Mouse (Mus musculus): ENCODE results near the gene Gm42957. TPM values are rescaled to one million over a fixed set of nuclear protein-coding genes. Genes with fewer than 3 reads are reported as not detected.

The Gm42957 gene
- polyA plus RNA-seq, 1 experiment: 0.04 TPM

DNA sequence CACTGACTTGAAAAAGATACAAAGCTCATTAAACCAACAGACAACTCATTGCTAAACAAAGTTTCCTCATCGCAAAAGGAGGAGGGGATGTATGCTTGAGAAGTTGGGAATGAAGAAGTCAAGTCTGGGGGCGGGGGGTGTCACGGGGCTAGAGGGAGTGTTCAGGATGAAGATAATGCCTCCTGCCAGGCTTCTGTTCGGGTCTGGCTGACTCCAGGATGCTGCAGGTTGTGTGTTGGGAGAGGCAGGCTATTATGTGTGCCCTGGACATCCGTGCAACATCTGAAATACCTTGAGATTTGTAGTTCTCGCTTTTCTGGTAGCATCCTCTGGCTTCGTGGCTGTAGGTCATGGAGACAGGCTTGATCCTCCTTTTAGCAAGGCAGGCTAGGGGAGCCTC lies 43.2 kb downstream of the Gm42957 start:
- H3K4me3 ChIP-seq: no peak overlapping the region
- TF ChIP-seq USF1 (IDR thresholded peaks at IDR 0.05; ENCODE audit: low read depth) (no peak), REST (IDR thresholded peaks at IDR 0.05; ENCODE audit: insufficient read depth, insufficient read length) (no peak), TCF3 (IDR thresholded peaks at IDR 0.05; ENCODE audit: insufficient read length, low read depth) (no peak), POLR2AphosphoS2 (IDR thresholded peaks at IDR 0.05; ENCODE audit: insufficient read length, low read depth) (no peak), TCF12 (IDR thresholded peaks at IDR 0.05; ENCODE audit: insufficient read depth, poor library complexity, severe bottlenecking) (no peak), POLR2A (IDR thresholded peaks at IDR 0.05; ENCODE audit: insufficient read length, low read depth) (no peak), CEBPB (IDR thresholded peaks at IDR 0.05; ENCODE audit: insufficient read depth, poor library complexity, severe bottlenecking) (no peak), MYOD1 (IDR thresholded peaks at IDR 0.05; ENCODE audit: control insufficient read depth in 1 of 3, insufficient read length in 2 of 3, low read depth in 2 of 3) (no peak)
- H3K36me3 ChIP-seq (ENCODE audit: control insufficient read depth, insufficient read depth): no peaks in the 10 kb centered on the region
- H3K79me2 ChIP-seq (ENCODE audit: control insufficient read depth, insufficient read depth): no peaks in the 10 kb centered on the region
- no peaks in the 10 kb centered on the region for H3K27me3 ChIP-seq (ENCODE audit: control insufficient read depth, insufficient read depth, insufficient read length)
- no peak overlapping the region for H3K4me2 ChIP-seq (ENCODE audit: low read depth)
- no peak overlapping the region for H3ac ChIP-seq (ENCODE audit: control insufficient read depth, insufficient read length)

DNA sequence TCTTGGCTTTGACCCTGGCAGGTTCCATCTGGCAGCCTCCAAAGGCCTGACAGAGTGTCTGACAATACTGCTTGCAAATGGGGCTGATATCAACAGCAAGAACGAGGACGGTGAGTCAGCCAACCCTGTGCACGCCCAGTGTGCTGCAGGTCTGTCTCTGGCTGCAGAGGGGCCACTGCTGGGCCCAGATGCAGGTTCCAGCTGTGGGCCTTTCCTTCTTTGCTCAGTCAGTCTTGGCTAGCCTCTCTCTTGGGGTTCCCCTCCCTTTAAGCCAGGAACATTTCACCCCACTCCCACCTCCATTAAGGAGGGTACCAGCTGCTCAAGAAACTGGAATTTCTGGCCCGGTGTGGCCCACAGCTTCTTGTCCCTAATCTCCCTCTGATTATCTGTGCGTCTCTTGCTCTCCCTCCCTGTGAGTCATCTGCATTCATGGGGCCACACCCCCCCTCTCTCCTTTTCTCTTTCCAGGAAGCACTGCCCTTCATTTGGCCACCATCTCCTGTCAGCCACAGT lies 43.9 kb downstream of the Gm42957 start:
- peak overlapping the region; percentile 71 for H3K4me2 ChIP-seq (ENCODE audit: low read depth)
- no peaks in the 10 kb centered on the region for H3K36me3 ChIP-seq (ENCODE audit: control insufficient read depth, insufficient read depth)
- no peaks in the 10 kb centered on the region for H3K79me2 ChIP-seq (ENCODE audit: control insufficient read depth, insufficient read depth)
- H3ac ChIP-seq (ENCODE audit: control insufficient read depth, insufficient read length): no peak overlapping the region
- no peaks in the 10 kb centered on the region for H3K27me3 ChIP-seq (ENCODE audit: control insufficient read depth, insufficient read depth, insufficient read length)
- H3K4me3 ChIP-seq: no peak overlapping the region
- no peak for TF ChIP-seq MAX (IDR thresholded peaks at IDR 0.05; ENCODE audit: low read depth)
- no peak for TF ChIP-seq POLR2A (IDR thresholded peaks at IDR 0.05; ENCODE audit: insufficient read length, low read depth)
- TF ChIP-seq USF1 (IDR thresholded peaks at IDR 0.05; ENCODE audit: low read depth): no peak
- no peak for TF ChIP-seq REST (IDR thresholded peaks at IDR 0.05; ENCODE audit: insufficient read depth, insufficient read length)
- TF ChIP-seq MYOG (IDR thresholded peaks at IDR 0.05; ENCODE audit: control insufficient read depth in 1 of 3, insufficient read depth in 1 of 3, insufficient read length in 2 of 3, low read depth in 2 of 3): no peak
- TF ChIP-seq CEBPB (IDR thresholded peaks at IDR 0.05; ENCODE audit: insufficient read depth, poor library complexity, severe bottlenecking): no peak
- TF ChIP-seq E2F4 (IDR thresholded peaks at IDR 0.05; ENCODE audit: insufficient read depth): no peak
- no peak for TF ChIP-seq TCF12 (IDR thresholded peaks at IDR 0.05; ENCODE audit: insufficient read depth, poor library complexity, severe bottlenecking)

DNA sequence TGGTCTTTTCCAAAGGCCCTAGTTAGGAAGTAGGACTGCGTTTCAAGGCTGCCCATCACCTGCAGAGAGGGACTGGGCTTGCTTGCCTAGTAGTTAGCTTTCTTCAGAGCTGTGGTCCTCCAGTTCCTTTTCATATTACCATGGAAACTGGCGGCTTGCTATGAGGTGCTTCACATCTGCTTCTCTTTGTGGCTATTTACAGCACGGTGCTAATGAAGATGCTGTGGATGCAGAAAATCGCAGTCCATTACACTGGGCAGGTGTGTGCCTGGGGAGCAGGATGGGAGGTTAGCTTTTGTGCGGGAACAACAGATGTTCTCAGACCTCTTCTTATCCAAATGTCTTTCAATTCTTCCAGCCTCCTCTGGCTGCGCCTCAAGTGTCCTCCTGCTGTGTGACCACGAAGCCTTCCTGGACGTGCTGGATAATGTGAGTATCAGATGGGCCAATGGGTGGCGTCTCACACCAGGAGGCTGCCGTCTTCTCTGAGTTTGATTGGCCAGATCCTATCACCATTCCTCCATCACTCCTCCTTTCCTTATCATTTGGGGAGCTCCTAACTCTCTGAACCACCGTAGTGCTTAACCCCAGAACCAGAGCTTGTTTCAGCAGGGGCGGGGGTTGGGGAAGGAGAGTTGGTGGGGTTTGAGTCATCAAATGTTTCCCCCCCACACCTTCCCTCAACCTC lies 45.1 kb downstream of the Gm42957 start:
- Histone ChIP-seq H3K36me3 (ENCODE audit: control insufficient read depth, insufficient read depth) (no peaks in the 10 kb centered on the region), H3K4me3 (no peak overlapping the region), H3K79me2 (ENCODE audit: control insufficient read depth, insufficient read depth) (no peaks in the 10 kb centered on the region), H3ac (ENCODE audit: control insufficient read depth, insufficient read length) (no peak overlapping the region), H3K4me2 (ENCODE audit: low read depth) (no peak overlapping the region), H3K27me3 (ENCODE audit: control insufficient read depth, insufficient read depth, insufficient read length) (no peaks in the 10 kb centered on the region)
- no peak for TF ChIP-seq MYOD1 (IDR thresholded peaks at IDR 0.05; ENCODE audit: control insufficient read depth in 1 of 3, insufficient read length in 2 of 3, low read depth in 2 of 3)
- no peak for TF ChIP-seq MYOG (IDR thresholded peaks at IDR 0.05; ENCODE audit: control insufficient read depth in 1 of 3, insufficient read depth in 1 of 3, insufficient read length in 2 of 3, low read depth in 2 of 3)
- no peak for TF ChIP-seq SRF (IDR thresholded peaks at IDR 0.05; ENCODE audit: control insufficient read depth, insufficient read length, low read depth)
- TF ChIP-seq E2F4 (IDR thresholded peaks at IDR 0.05; ENCODE audit: insufficient read depth): no peak
- TF ChIP-seq TCF12 (IDR thresholded peaks at IDR 0.05; ENCODE audit: insufficient read depth, poor library complexity, severe bottlenecking): no peak
- no peak for TF ChIP-seq TCF3 (IDR thresholded peaks at IDR 0.05; ENCODE audit: insufficient read length, low read depth)
- no peak for TF ChIP-seq REST (IDR thresholded peaks at IDR 0.05; ENCODE audit: insufficient read depth, insufficient read length)
- no peak for TF ChIP-seq USF1 (IDR thresholded peaks at IDR 0.05; ENCODE audit: low read depth)
- TF ChIP-seq POLR2A (IDR thresholded peaks at IDR 0.05; ENCODE audit: insufficient read length, low read depth): no peak
- no peak for TF ChIP-seq CEBPB (IDR thresholded peaks at IDR 0.05; ENCODE audit: insufficient read depth, poor library complexity, severe bottlenecking)
- no peak for TF ChIP-seq POLR2AphosphoS2 (IDR thresholded peaks at IDR 0.05; ENCODE audit: insufficient read length, low read depth)
- no peak for TF ChIP-seq MAX (IDR thresholded peaks at IDR 0.05; ENCODE audit: low read depth)

DNA sequence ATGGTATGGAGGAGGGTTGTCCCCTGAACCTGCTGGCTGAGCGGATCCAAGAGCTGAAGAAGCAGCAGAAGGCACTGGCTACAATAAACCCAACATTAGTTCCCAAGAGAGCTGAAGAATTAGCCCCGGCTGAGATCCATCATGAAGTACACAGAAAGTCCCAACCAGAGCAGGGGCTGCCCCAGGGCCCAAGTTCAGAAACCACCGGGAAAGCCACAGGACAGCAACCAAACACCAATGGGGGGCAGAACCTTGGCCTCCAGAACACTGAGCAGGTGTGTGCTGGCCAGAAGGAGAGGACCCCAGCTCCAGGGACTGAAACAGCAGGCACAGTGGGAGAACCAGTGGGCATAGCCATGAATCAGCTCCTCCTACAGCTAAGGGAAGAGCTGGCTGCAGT lies 48.2 kb downstream of the Gm42957 start:
- TF ChIP-seq REST (IDR thresholded peaks at IDR 0.05; ENCODE audit: insufficient read depth, insufficient read length): no peak
- Histone ChIP-seq H3K27me3 (ENCODE audit: control insufficient read depth, insufficient read depth, insufficient read length) (no peaks in the 10 kb centered on the region), H3K79me2 (ENCODE audit: control insufficient read depth, insufficient read depth) (no peaks in the 10 kb centered on the region), H3K4me2 (ENCODE audit: low read depth) (no peak overlapping the region), H3K4me3 (no peak overlapping the region), H3ac (ENCODE audit: control insufficient read depth, insufficient read length) (no peak overlapping the region), H3K36me3 (ENCODE audit: control insufficient read depth, insufficient read depth) (no peaks in the 10 kb centered on the region)

DNA sequence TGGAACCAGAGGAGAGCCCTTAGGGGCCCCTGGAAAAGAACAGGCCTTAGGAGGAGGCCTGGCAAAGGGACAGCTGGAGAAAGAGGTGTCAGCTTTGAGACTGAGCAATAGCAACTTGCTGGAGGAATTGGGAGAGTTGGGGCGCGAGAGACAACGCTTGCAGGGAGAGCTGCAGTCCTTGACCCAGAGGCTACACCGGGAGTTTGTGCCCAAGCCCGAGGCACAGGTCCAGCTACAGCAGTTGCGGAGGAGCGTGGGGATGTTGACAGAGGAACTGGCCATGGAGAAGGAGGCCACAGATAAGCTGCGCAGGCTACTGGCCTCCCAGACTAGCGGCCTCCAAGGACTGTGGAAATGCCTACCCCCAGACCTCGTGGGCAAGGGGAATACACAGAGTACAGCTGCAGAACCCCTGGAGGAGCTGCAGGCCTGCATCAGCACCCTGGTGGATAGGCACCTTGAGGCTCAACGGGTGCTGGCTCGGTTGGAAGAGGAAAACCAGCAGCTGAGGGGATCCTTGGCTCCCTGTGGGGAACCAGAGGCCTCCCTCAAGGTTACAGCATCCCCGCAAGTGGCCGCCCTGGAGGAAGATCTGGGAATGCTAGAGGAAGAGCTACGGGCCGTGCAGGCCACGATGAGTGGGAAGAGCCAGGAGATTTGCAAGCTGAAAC lies 49.0 kb downstream of the Gm42957 start:
- no peak overlapping the region for H3K4me3 ChIP-seq
- H3K27me3 ChIP-seq (ENCODE audit: control insufficient read depth, insufficient read depth, insufficient read length): no peaks in the 10 kb centered on the region

More for the DNA sequence above, 49.0 kb downstream of the Gm42957 start:
- no peak for TF ChIP-seq POLR2AphosphoS2 (IDR thresholded peaks at IDR 0.05; ENCODE audit: insufficient read length, low read depth)
- TF ChIP-seq MAX (IDR thresholded peaks at IDR 0.05; ENCODE audit: low read depth): no peak
- no peak for TF ChIP-seq SRF (IDR thresholded peaks at IDR 0.05; ENCODE audit: control insufficient read depth, insufficient read length, low read depth)
- TF ChIP-seq MYOD1 (IDR thresholded peaks at IDR 0.05; ENCODE audit: control insufficient read depth in 1 of 3, insufficient read length in 2 of 3, low read depth in 2 of 3): no peak
- no peak for TF ChIP-seq REST (IDR thresholded peaks at IDR 0.05; ENCODE audit: insufficient read depth, insufficient read length)
- H3K79me2 ChIP-seq (ENCODE audit: control insufficient read depth, insufficient read depth): no peaks in the 10 kb centered on the region
- H3K36me3 ChIP-seq (ENCODE audit: control insufficient read depth, insufficient read depth): no peaks in the 10 kb centered on the region
- no peak overlapping the region for H3ac ChIP-seq (ENCODE audit: control insufficient read depth, insufficient read length)
- no peak overlapping the region for H3K4me2 ChIP-seq (ENCODE audit: low read depth)
